Mouse (Mus musculus): ENCODE data around the gene Fbxo33. TPM values are rescaled to one million over a fixed set of nuclear protein-coding genes. Genes with fewer than 3 reads are reported as not detected.
A peak's percentile ranks its signal among the peaks of the same experiment; 100 is the strongest.

Gene Fbxo33
- total RNA-seq (2014; rRNA removed) (10.9 and 11.9 TPM in 2 replicates), polyA plus RNA-seq (2015; fragmentation: Nextera tagmentation; extraction: Ambion mirVana) (7.7 and 8.5 TPM in 2 replicates)

DNA sequence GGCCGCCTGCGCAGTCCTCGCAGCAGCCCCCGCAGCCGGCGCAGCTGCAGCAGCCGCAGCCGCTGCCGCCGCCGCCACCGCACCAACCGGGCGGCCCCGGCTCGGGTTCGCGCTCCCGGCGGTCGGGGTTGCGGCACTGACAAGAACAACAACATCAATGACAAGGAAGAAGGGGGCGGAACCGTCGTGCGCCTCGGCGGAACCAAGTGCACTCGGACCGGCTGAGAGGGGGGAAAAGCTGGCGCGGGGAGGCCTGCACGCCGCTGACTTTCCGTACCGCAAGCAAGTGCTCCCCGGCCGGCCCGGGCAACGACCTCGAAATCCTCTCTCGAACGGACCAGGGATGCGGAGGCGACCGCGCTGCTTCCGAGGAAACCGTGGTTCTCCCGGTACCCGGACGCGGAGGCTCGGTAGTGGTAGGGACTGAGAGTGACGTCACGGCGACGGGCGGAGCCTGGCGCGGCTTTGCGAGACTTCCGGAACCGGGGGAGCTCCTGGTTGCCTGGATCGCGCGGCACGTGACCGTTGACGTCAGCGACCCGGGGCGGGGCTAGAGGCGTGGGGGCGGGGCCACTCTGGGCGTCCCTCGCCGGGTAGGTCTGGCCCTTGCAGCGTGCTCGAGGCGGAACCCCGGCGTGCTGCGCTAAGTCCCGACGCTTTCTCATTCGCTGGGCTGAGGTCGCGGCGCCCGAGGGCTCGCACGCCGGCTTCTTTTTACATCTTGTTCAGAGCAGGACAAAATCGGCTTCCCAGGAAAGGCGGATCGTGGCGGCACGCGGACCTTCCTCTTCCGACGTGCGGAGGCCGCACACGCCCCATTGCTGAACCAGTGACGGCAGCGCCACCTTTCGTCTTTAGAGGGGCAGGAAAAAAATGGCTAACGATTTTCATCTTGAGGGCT is at the start of gene Fbxo33:
Gene Fbxo33 (minus strand): TSS at position 401 of the 901 bp plus-strand sequence.
- Histone ChIP-seq H3K4me3 (ENCODE audit: low read length) (peak within 1 kb of the TSS; percentile 82), H3K36me3 (ENCODE audit: insufficient read depth, low read length) (no peaks in the 10 kb centered on the region), H3K27me3 (ENCODE audit: insufficient read depth, low read length) (no peaks in the 10 kb centered on the region), H3K4me1 (ENCODE audit: insufficient read depth, low read length) (peaks cover 8% of the 10 kb centered on the region; the same call in 1 of the 2 replicates), H3K9ac (replicated peaks; ENCODE audit: low read length) (peak within 1 kb of the TSS; percentile 91), H3K27ac (peak within 1 kb of the TSS; percentile 95), H3K4me2 (ENCODE audit: low read depth, low read length) (peak within 1 kb of the TSS; percentile 76), H3K9me3 (ENCODE audit: low read length) (no peaks in the 10 kb centered on the region)
- DNase-seq (ENCODE audit: low spot score) = peak; percentile 99
- ATAC-seq = peak; percentile 97
- WGBS = under 1% methylated on average over 109 of the region's 109 CpGs
- peak; percentile 82 for TF ChIP-seq CTCF (IDR thresholded peaks at IDR 0.05; ENCODE audit: low read depth)

- Histone ChIP-seq H3K36me3 (ENCODE audit: insufficient read depth, low read length) (no peaks in the 10 kb centered on the region), H3K9me3 (ENCODE audit: low read length) (no peaks in the 10 kb centered on the region), H3K27me3 (ENCODE audit: insufficient read depth, low read length) (no peaks in the 10 kb centered on the region), H3K4me2 (ENCODE audit: low read depth, low read length) (peak overlapping the region; percentile 48), H3K4me1 (ENCODE audit: insufficient read depth, low read length) (0 out of 2 replicates have a peak, but pooled peaks cover under 1% of the 10 kb centered on the region), H3K9ac (replicated peaks; ENCODE audit: low read length) (no peak overlapping the region), H3K27ac (peak overlapping the region; percentile 49; the same call in 1 of the 2 replicates), H3K4me3 (ENCODE audit: low read length) (peak overlapping the region; percentile 29; the same call in 1 of the 2 replicates)
- TF ChIP-seq CTCF (IDR thresholded peaks at IDR 0.05; ENCODE audit: low read depth) = no peak
- ATAC-seq (peak; percentile 35; the same call in 1 of the 2 replicates), DNase-seq (ENCODE audit: low spot score) (peak; percentile 25)
- 70% methylated on average over 4 of the region's 4 CpGs for WGBS
Measured at GRCm38 (mm10) chr12:59265942-59266231, 46.4 kb upstream of the Fbxo33 start.

DNA sequence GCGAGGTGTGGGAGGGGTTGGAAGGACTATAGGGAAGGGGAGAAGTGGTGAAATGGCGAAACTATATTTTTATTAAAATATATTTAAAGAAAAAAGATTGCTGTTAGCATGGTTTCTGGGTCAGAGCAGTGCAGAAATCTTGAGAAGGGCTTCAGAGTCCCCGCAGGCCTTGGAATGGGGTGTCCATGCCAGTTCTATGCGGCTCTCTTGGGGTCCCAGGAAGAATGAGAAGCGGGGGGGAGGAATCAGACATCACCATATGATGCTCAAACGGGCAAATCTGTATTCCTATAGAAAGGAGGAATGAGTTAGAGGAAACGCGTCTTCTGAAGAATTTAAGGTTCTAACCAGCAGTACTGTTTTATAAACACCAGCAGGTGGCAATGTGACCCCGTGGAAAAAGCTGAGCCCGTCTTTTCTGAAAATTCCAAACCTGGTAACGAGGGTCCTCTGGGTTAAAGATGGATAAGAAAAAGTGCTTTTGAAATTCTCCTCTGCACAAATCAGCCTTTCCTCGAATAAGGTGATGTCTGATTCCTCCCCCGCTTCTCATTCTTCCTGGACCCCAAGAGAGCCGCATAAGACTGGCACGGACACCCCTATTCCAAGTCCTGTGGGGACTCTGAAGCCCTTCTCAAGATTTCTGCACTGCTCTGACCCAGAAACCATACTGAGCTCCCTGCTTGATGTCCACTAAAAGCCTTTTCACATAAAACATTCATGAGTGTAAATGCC is 45.8 kb upstream of the Fbxo33 start:
- no peaks in the 10 kb centered on the region for H3K9me3 ChIP-seq (ENCODE audit: low read length)
- H3K4me3 ChIP-seq (ENCODE audit: low read length) = peak overlapping the region; percentile 29
- H3K4me2 ChIP-seq (ENCODE audit: low read depth, low read length) = peak overlapping the region; percentile 48
- no peaks in the 10 kb centered on the region for H3K36me3 ChIP-seq (ENCODE audit: insufficient read depth, low read length)
- no peaks in the 10 kb centered on the region for H3K27me3 ChIP-seq (ENCODE audit: insufficient read depth, low read length)
- peaks cover 6% of the 10 kb centered on the region; the same call in 1 of the 2 replicates for H3K4me1 ChIP-seq (ENCODE audit: insufficient read depth, low read length)
- 31% methylated on average over 15 of the region's 15 CpGs for WGBS
- ATAC-seq (peak; percentile 81), DNase-seq (ENCODE audit: low spot score) (peak; percentile 90)
- H3K27ac ChIP-seq = peak overlapping the region; percentile 49; the same call in 1 of the 2 replicates
- no peak overlapping the region for H3K9ac ChIP-seq (replicated peaks; ENCODE audit: low read length)
- TF ChIP-seq CTCF (IDR thresholded peaks at IDR 0.05; ENCODE audit: low read depth) = peak; percentile 71

DNA sequence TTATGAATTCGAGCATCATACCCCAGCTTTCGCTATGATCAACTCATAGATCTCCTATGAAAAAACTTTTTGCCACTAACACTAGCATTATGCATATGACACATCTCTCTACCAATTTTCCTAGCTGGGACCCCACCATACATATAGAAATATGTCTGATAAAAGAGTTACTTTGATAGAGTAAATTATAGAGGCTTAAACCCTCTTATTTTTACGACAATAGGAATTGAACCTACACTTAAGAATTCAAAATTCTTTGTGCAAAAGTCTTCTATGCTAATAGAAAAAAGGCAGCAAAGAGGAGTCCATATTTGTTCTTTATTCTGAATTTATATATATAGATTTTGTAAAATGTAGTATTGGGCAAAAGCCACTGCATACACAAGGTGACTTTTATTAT is 43.3 kb upstream of the Fbxo33 start:
- H3K4me2 ChIP-seq (ENCODE audit: low read depth, low read length) = no peak overlapping the region
- DNase-seq (ENCODE audit: low spot score) = no peak
- peaks cover 6% of the 10 kb centered on the region; the same call in 1 of the 2 replicates for H3K4me1 ChIP-seq (ENCODE audit: insufficient read depth, low read length)
- no peak overlapping the region for H3K27ac ChIP-seq
- no peak overlapping the region for H3K9ac ChIP-seq (replicated peaks; ENCODE audit: low read length)
- H3K36me3 ChIP-seq (ENCODE audit: insufficient read depth, low read length) = no peaks in the 10 kb centered on the region
- whole genome bisulfite sequencing = 87% methylated on average over 3 of the region's 3 CpGs
- H3K27me3 ChIP-seq (ENCODE audit: insufficient read depth, low read length) = no peaks in the 10 kb centered on the region
- TF ChIP-seq CTCF (IDR thresholded peaks at IDR 0.05; ENCODE audit: low read depth) = no peak
- H3K9me3 ChIP-seq (ENCODE audit: low read length) = no peaks in the 10 kb centered on the region
- no peak for ATAC-seq
- no peak overlapping the region for H3K4me3 ChIP-seq (ENCODE audit: low read length)

DNA sequence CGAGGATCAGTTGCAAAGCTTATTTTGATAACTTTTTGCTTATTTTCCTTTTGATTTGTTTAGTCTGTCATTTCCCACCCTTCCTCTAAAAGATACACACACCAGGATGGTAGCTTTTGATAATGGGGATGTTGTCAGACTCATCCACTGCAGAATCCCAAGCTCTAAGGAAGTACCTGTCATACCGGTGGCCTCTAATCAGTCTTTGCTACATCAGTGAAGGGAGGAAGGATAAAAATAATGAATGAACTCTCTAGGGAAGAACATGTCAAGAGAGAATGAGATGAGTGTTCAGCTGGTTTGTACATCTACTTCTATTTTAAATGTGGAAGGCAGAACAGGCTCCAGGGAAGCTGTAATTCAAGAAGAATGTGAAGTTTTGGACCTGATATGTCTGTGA is 41.3 kb upstream of the Fbxo33 start:
- peak overlapping the region; percentile 33; the same call in 1 of the 2 replicates for H3K27ac ChIP-seq
- TF ChIP-seq CTCF (IDR thresholded peaks at IDR 0.05; ENCODE audit: low read depth) = no peak
- peaks cover 6% of the 10 kb centered on the region; the same call in 1 of the 2 replicates for H3K4me1 ChIP-seq (ENCODE audit: insufficient read depth, low read length)
- no peak overlapping the region for H3K4me3 ChIP-seq (ENCODE audit: low read length)
- no peak for ATAC-seq
- no peaks in the 10 kb centered on the region for H3K36me3 ChIP-seq (ENCODE audit: insufficient read depth, low read length)
- no peaks in the 10 kb centered on the region for H3K27me3 ChIP-seq (ENCODE audit: insufficient read depth, low read length)
- no peaks in the 10 kb centered on the region for H3K9me3 ChIP-seq (ENCODE audit: low read length)
- DNase-seq (ENCODE audit: low spot score) = no peak
- H3K4me2 ChIP-seq (ENCODE audit: low read depth, low read length) = no peak overlapping the region
- 59% methylated on average over 2 of the region's 2 CpGs for WGBS
- no peak overlapping the region for H3K9ac ChIP-seq (replicated peaks; ENCODE audit: low read length)

- DNase-seq (ENCODE audit: low spot score) = peak; percentile 71
- Histone ChIP-seq H3K27ac (peak overlapping the region; percentile 33; the same call in 1 of the 2 replicates), H3K36me3 (ENCODE audit: insufficient read depth, low read length) (no peaks in the 10 kb centered on the region), H3K9me3 (ENCODE audit: low read length) (no peaks in the 10 kb centered on the region), H3K4me3 (ENCODE audit: low read length) (no peak overlapping the region), H3K4me2 (ENCODE audit: low read depth, low read length) (no peak overlapping the region), H3K4me1 (ENCODE audit: insufficient read depth, low read length) (peaks cover 6% of the 10 kb centered on the region; the same call in 1 of the 2 replicates), H3K9ac (replicated peaks; ENCODE audit: low read length) (no peak overlapping the region), H3K27me3 (ENCODE audit: insufficient read depth, low read length) (no peaks in the 10 kb centered on the region)
- ATAC-seq = peak; percentile 70; the same call in 1 of the 2 replicates
- no peak for TF ChIP-seq CTCF (IDR thresholded peaks at IDR 0.05; ENCODE audit: low read depth)
Measured at GRCm38 (mm10) chr12:59260362-59260761, 40.8 kb upstream of the Fbxo33 start.
